Mouse (Mus musculus): ENCODE measurements at regions not wholly inside any gene's neighbourhood (a gene's known extent, or its start where the extent isn't known, plus 50 kb on each side); places are given as distances from the start of the nearest gene placed in this dataset.
"Not testable (repeated sequence)": the region's sequence is repeated elsewhere in the genome, so short reads cannot be mapped to it uniquely, and the experiment has no call there.

GRCm38 (mm10) chr15:41920270-41920669, 1786.1 kb downstream of the 9330182O14Rik start:
- DNase-seq (ENCODE audit: low spot score), result no peak

- DNase-seq (ENCODE audit: low spot score), result no peak
Observed at GRCm38 (mm10) chr15:41936697-41937096, 1802.5 kb downstream of the 9330182O14Rik start.

- DNase-seq (ENCODE audit: low spot score), result no peak
Observed at GRCm38 (mm10) chr15:41945226-41945625, 1811.1 kb downstream of the 9330182O14Rik start.

GRCm38 (mm10) chr15:41947888-41948287, 1813.7 kb downstream of the 9330182O14Rik start:
- DNase-seq (ENCODE audit: low spot score), result no peak

- no peak for DNase-seq (ENCODE audit: low spot score)
Observed at GRCm38 (mm10) chr15:41948347-41949093, 1814.4 kb downstream of the 9330182O14Rik start.

- no peak for DNase-seq (ENCODE audit: low spot score)
Observed at GRCm38 (mm10) chr15:41949094-41949461, 1814.9 kb downstream of the 9330182O14Rik start.

GRCm38 (mm10) chr15:41951276-41951675, 1817.1 kb downstream of the 9330182O14Rik start:
- peak; percentile 12 for DNase-seq (ENCODE audit: low spot score)

- DNase-seq (ENCODE audit: low spot score), result no peak
Observed at GRCm38 (mm10) chr15:41960597-41960996, 1826.4 kb downstream of the 9330182O14Rik start.

GRCm38 (mm10) chr15:41970877-41971276, 1836.7 kb downstream of the 9330182O14Rik start:
- DNase-seq (ENCODE audit: low spot score), result no peak

GRCm38 (mm10) chr15:41973263-41973662, 1839.1 kb downstream of the 9330182O14Rik start:
- peak; percentile 94 for DNase-seq (ENCODE audit: low spot score)

- no peak for DNase-seq (ENCODE audit: low spot score)
Observed at GRCm38 (mm10) chr15:41977196-41977595, 1843.0 kb downstream of the 9330182O14Rik start.

- DNase-seq (ENCODE audit: low spot score), result peak; percentile 40
Observed at GRCm38 (mm10) chr15:41977649-41978231, 1843.6 kb downstream of the 9330182O14Rik start.

- DNase-seq (ENCODE audit: low spot score), result no peak
Observed at GRCm38 (mm10) chr15:41983261-41983660, 1849.1 kb downstream of the 9330182O14Rik start.

- no peak for DNase-seq (ENCODE audit: low spot score)
Observed at GRCm38 (mm10) chr15:41984267-41984666, 1850.1 kb downstream of the 9330182O14Rik start.

GRCm38 (mm10) chr15:41986264-41986663, 1852.1 kb downstream of the 9330182O14Rik start:
- DNase-seq (ENCODE audit: low spot score), result no peak

GRCm38 (mm10) chr15:41989065-41989464, 1854.9 kb downstream of the 9330182O14Rik start:
- no peak for DNase-seq (ENCODE audit: low spot score)

GRCm38 (mm10) chr15:41991816-41992215, 1857.7 kb downstream of the 9330182O14Rik start:
- no peak for DNase-seq (ENCODE audit: low spot score)

GRCm38 (mm10) chr15:42032286-42032685, 1898.1 kb downstream of the 9330182O14Rik start:
- DNase-seq (ENCODE audit: low spot score), result not testable (repeated sequence)

- no peak for DNase-seq (ENCODE audit: low spot score)
Observed at GRCm38 (mm10) chr15:42047088-42047976, 1913.2 kb downstream of the 9330182O14Rik start.

- peak; percentile 12 for DNase-seq (ENCODE audit: low spot score)
Observed at GRCm38 (mm10) chr15:42056772-42057171, 1922.6 kb downstream of the 9330182O14Rik start.

GRCm38 (mm10) chr15:42068207-42068831, 1934.2 kb downstream of the 9330182O14Rik start:
- no peak for DNase-seq (ENCODE audit: low spot score)

- DNase-seq (ENCODE audit: low spot score), result no peak
Observed at GRCm38 (mm10) chr15:42069072-42069471, 1934.9 kb downstream of the 9330182O14Rik start.

All from layer of hippocampus, adult 11-12 months (tissue).